Mouse (Mus musculus): ENCODE data around the gene Ruvbl2.
"Not testable (repeated sequence)": the region's sequence is repeated elsewhere in the genome, so short reads cannot be mapped to it uniquely, and the experiment has no call there.

Ruvbl2 gene

DNA sequence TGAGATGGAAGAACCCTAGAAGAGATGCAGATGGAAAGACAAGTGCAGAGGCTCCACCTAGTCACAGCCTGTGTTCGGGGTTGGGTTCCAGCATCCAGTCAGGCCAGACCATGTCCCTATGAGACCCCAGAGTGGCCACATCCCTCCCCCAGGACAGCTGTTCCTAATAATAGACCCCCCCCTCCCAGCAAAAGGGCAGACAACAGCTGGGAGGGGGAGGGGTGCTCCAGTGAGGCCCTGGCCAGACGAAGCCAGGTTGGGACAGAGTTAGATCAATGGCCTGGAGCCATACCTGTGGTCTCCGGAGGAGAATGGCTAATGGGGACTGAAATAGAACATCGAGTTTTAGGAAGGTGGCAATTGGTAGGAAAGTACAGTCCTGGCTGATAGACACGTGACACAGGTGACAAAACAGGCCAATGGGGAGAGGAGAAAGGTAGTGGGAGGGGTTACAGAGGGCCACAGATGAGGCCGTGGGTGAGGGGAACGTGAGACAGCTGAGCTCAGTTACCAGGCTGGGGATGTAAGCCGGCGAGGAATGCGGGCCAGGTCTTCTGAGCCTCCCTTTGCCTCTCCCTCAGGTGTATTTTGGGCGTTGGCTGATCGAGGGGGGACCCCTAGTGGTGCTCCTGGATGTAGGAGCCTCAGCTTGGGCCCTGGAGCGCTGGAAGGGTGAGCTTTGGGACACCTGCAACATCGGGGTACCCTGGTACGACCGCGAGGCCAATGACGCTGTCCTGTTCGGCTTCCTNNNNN, at the start of gene Ruvbl2:
Ruvbl2 (minus strand) TSS at position 576 of the 756 bp plus-strand sequence.
- DNase-seq (ENCODE audit: low read depth, low spot score), result peak; percentile 66

DNA sequence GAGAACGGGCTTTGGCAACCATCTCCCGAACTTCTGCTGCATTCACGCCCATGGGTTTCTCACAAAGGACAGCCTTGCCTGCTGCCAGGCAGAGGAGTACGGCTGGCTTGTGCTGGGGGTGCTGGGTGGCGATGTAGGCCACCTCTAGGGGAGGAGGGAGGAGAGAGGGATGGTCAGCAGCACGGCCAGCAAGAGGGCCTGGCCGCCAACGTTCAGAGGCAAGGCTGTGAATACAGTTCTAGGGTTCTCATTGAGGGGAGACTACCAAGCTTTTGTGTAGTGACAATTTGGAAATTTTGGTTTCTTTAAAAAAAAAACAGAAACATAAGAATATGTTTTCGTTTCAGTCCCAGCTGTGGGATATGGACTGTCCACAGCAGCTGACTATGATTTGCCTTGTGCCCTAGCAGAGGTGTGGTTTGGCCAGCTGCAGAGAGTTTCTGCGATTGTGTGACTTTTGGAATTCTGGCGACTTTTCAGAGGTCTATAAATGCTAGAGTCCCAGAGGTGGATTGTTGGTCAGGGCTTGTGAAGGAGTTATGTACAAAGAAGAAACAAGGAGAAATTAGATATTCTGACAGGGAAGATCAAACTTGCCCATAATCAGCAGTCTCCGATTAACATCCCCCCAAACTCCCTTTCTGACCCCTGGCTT, 49.0 kb upstream of the Ruvbl2 start, which contains the start of gene Gm45808:
Gm45808 (minus strand) TSS at position 51 of the 655 bp plus-strand sequence.
- DNase-seq (ENCODE audit: low read depth, low spot score), result no peak

DNA sequence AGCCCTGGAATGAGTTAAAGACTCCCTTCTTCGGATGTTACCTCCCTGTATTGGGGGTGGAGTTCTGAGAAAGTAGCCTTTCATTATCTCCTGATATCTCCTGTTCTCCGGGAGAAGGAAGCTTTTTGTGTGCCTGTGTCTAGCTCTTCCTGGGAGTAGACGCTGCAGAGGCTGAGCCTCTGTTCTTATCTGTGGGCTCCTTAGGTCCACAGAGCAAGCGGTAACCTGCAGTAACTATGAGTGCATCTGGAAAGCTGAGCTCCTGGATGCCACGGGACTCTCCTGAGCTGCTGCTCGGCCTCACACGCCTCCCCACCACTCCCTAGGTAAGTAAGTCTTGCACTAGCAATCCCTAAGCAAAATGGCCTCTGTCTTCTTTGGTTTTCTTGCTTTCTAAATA, 48.3 kb upstream of the Ruvbl2 start:
- no peak for DNase-seq (ENCODE audit: low read depth, low spot score)

DNA sequence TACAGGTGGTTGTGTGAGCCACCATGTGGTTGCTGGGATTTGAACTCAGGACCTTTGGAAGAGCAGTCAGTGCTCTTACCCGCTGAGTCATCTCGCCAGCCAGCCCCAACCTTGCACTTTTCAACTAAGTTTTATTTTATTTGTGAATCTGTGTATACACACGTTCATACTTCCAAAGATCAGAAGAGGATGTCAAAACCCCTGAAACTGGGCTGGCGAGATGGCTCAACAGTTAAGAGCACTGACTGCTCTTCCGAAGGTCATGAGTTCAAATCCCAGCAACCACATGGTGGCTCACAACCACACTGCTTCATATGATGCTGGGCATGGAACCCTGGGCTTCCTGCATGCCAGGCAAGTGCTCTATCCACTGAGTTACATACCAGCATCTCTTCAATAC, 47.1 kb upstream of the Ruvbl2 start:
- DNase-seq (ENCODE audit: low read depth, low spot score), result not testable (repeated sequence)

DNA sequence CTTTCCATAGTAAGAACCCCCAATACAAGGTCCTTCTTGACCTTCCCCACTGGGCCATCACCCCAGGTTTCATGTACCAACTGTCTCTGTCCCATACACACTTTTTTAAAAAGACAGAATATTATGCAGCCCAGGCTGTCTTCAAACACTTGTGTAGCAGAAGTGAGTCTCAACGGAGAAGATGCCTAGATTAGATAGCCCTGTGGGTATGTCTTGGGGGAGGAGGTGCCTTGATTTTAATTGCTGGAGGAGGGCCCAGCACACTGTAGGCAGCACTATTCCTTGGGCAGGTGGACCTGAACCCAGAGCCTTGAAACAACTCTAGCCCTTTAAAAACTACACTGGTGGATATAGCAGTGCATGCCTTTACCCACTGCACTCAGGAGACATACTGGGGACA, 44.3 kb upstream of the Ruvbl2 start:
- DNase-seq (ENCODE audit: low read depth, low spot score), result no peak

DNA sequence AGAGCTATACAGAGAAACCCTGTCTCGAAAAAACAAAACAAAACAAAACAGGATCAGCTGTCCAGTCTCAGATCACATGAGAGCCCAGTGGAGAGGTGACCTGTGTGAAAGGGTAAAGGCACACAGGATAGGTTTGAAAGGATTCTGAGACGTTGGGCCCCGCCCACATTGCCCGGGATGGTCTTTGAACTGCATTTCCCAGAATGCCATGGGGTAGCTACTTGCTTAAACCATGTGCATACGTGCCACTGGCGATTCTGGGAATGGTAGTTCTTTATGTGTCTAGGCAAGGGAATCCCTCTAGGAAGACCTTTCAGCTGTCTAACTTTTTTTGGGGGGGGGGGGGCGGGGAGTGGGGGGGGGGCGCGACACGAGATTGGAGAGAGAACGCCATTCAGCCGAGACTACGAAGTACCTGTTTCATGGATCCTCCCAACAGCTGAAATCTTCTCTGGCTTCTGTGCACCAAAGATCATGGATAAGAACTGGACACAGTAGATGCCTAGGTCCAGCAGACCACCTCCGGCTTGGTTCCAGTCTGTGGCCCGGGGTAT, 43.6 kb upstream of the Ruvbl2 start, which contains the start of gene Tulp2:
Tulp2 (plus strand) TSS at position 504 of the 554 bp plus-strand sequence.
- DNase-seq (ENCODE audit: low read depth, low spot score), result peak; percentile 84

DNA sequence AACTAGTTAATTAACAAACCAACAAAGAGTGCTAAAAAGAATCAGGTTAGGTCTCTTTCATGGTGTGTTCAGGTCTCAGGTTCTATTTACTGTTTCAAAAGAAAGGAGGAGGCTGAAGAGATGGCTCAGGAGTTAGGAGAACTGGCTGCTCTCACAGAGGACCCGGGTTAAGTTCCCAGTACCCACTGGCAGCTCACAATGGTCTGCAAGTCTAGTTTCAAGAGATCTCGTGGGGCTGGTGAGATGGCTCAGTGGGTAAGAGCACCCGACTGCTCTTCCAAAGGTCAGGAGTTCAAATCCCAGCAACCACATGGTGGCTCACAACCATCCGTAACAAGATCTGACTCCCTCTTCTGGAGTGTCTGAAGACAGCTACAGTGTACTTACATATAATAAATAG, 42.4 kb upstream of the Ruvbl2 start:
- not testable (repeated sequence) for DNase-seq (ENCODE audit: low read depth, low spot score)

DNA sequence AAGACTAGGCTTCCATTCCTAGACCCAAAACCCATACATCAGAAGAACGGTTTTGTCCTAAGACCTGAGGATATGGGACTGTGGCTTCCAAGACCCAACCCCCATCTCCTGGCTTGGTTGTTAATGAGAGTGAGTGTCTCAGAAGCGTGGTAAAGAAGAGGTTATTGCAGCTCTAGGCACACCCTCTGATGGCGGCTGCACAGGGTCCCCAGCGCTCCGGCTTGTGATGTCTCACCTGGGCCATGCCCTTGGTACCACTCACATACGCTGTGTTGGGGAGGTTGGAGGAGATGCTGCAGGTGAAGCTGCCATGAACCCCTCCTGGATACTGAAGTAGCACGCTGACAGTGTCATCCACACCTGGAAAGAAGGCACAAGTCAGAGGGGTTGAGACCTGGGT, 40.9 kb upstream of the Ruvbl2 start:
- no peak for DNase-seq (ENCODE audit: low read depth, low spot score)

DNA sequence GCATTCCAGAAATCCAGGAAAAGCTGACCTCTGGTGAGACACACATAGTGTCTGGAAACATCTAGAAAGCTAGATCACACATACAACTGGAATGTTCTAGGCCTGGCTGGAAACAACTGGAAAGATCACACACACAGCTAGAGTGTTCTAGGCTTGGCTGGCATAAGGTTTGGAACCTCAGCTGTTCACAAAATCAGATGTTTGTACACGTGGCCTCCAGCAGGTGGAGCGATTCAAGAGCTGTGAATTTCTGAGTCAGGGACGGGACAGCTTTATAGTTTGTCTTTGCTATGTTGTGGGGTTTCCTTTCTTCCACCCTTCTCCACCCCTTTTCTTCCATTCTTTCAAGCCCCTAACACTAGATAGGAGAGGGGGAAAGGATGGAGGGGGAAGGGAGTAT, 39.1 kb upstream of the Ruvbl2 start:
- peak; percentile 88 for DNase-seq (ENCODE audit: low read depth, low spot score)

DNA sequence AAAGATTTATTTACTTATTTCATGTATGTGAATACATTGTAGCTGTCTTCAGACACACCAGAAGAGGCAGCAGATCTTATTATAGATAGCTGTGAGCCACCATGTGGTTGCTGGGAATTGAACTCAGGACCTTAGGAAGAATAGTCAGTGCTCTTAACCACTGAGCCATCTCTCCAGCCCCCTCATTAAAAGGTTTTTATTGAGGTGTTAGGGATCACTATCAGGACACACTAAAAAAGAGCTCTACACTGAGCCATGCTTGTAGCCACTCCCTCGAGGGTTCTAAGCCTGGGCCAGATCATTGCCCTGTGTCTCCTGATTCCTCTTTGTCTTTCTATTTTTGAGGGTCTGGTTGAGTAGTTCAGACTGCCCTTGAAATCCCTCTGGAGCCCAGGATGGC, 38.6 kb upstream of the Ruvbl2 start:
- DNase-seq (ENCODE audit: low read depth, low spot score), result no peak

DNA sequence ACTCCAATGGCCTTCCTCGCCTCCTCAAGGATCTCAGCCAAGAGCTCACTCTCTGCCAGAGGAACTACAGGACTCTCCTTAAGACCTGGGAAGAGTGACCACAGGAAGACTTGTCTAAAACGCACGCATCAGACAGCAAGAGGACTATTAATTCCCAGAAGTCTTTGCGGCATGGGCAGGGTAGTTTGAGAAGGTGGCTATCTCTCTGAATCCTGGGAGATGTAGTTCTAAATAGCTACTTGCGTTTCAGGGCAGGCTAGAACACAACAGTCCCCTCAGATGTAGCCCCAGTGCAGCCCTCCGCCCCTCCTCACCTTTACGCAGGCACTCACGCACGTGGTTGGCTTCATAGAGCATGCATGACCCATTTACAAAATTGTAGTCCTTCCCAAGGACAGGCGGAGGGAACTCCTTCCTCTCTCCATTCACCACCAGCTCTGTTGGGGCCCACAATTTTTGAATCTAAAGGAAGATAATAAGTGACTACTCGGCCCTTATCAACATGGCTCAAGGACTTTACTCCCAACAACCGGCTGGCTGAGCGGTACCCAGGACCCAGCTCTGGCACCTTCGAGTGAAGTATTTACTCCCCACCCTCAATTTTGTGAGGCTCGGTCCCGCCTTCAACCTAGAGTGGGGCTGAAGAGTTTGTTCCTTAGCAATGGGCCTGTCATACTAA, 37.5 kb upstream of the Ruvbl2 start:
- DNase-seq (ENCODE audit: low read depth, low spot score), result peak; percentile 82

DNA sequence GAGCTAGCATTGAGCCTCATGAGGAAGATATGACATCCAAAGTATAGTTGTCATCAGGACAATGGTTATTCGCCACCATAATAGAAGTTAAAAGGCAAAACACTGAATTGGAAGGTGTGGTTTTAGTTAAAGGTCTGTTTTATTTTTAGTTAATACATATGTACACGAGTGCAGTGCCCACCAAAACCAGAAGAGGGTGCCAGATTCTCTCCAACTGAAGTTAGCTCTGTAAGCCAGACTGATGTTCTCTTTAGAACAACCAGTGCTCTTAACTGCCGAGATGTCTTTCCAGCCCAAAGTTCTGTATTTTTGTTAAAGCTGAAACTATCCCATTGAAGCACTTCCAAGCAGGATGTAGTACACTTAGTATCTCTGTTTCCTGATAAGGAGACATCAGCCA, 33.0 kb upstream of the Ruvbl2 start:
- peak; percentile 90 for DNase-seq (ENCODE audit: low read depth, low spot score)

DNA sequence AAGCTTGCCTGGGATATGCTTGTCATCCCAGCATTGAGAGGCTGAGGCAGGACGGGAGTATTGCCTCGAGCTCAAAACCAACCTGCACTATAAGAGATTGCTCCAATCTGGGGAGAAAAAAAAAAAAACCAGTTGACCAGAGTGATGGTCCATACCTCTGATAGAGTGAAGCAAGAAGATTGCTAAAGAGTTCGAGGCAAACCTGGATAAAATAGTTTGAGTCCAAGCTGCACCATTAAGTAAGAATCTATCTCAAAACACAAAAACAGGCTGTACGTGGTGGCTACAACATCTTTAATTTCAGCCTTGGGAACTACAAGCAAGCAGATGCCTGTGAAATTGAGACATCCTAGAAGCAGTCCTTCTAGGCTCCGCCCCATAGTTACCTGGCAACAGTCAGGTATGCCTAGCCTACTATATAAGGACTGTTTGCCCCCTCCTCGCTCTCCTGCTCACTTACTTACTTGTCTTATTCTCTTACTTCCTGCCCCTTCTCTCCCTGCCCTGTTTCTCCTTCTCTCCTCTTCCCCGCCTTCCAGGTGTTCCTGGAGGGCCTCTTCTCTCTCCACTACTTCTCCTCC, 29.3 kb upstream of the Ruvbl2 start:
- DNase-seq (ENCODE audit: low read depth, low spot score), result no peak

DNA sequence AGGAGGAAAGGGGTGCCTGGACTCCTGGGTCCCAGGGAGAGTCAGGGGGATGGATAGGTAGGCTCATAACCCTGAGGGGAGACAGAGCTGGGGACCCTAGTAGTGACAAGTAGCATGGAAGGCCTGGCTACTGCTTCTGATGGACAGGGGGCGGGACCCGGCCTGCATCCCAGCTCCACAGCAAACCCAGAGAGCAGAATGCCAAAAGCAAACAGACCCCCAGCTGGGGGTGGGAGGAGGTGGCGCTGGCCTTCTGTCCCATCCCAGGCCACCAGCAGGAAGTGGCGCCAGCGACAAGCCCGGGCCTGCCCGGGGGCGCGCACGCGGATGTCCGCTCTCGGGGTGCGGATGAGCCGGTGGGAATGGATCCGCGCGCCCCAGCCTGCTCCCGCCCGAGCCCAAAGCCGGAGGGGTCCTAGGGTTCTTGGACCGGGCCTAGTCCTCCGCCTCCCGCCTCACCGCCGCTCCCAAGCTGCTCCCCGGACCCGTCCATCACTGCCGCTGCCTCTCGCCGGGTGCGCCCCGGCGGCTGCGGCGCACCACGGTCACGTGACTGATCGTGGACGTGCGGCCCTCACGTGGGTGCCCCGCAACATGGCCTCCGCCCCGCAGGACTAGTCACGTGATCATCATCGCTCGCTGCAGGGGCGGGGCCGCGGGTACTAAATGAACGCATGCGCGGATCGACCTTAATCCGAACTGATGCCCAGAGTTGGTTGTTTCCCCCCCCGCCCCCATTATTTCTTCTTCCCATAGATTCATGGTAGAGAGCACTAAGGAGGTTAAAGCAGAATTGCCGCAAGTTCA, 28.6 kb upstream of the Ruvbl2 start, which contains the start of gene Bax:
Bax (minus strand) TSS at position 616 of the 807 bp plus-strand sequence.
- peak; percentile 98 for DNase-seq (ENCODE audit: low read depth, low spot score)

DNA sequence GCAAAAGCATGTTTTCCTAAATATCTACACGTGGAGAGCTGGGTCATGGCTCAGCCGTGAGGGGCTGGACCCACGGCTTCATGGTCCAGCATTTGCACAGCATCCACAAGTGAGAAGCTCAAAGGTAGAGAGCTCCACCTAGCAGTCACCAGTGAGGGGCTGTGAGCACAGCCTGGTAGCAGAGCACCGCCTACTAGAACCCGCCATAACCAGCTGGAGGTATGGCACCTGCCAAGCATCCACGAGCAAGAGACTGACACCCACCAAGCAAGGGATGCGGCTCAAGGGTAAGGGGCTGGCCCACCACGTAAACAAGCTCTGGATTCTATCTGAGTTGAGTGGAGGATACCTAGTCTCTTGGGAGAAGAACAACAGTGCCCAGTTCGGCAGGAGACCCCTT, 27.7 kb upstream of the Ruvbl2 start:
- peak; percentile 46 for DNase-seq (ENCODE audit: low read depth, low spot score)

DNA sequence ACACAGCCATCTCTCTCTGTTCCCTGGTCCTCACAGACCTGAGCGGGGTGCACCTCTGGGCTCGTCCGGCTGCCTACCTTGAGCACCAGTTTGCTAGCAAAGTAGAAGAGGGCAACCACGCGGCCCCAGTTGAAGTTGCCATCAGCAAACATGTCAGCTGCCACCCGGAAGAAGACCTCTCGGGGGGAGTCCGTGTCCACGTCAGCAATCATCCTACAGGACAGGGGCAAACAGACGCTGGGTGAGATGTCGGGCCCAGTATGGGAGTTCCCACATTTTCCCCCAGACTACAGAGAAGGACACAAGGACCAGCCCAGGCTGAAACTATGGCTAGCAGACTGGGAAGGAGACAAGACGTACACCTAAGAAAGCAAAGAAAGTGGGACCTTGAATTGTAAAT, 27.2 kb upstream of the Ruvbl2 start:
- no peak for DNase-seq (ENCODE audit: low read depth, low spot score)

DNA sequence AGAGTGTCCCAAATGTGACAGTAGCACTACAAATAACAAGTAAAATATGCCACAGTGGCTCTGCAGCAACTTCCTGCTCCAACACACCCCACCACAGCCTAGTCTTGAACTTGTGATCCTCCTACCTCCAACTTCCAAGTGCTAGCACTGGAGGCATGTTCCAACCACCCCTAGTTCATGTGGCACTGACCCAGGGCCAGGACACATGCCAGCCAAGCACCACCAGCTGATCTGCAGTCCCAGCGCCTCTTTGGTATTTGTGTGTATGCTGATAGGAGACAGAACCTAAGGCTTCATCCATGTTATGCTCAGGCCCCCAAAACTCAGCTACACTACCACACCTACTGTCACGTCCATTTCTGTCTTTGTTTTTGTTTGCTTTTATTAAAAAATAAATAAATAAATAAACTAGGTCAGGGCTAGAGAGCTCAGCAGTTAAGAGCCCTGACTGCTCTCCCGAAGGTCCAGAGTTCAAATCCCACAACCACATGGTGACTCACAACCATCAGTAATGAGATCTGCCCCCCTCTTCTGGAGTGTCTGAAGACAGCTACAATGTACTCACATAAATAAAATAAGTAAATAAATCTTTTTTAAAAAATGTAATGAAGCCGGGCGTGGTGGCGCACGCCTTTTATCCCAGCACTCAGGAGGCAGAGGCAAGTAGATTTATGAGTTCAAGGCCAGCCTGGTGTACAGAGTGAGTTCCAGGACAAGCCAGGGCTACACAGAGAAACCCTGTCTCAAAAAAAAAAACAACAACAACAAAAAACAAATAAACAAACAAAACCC, 26.3 kb upstream of the Ruvbl2 start:
- no peak for DNase-seq (ENCODE audit: low read depth, low spot score)

DNA sequence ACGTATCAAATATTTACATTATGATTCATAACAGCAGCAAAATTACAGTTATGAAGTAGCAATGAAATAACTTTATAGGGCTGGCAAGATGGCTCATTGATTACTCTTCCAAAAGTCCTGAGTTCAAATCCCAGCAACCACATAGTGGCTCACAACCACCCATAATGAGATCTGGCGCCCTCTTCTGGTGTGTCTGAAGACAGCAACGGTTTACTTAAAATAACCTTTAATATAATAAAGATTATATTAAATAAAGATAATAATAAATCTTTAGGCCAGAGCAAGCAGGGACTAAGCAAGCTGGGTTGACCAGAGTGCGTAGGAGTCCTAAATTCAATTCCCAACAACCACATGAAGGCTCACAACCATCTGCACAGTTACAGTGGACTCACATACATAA, 25.0 kb upstream of the Ruvbl2 start:
- DNase-seq (ENCODE audit: low read depth, low spot score), result not testable (repeated sequence)

DNA sequence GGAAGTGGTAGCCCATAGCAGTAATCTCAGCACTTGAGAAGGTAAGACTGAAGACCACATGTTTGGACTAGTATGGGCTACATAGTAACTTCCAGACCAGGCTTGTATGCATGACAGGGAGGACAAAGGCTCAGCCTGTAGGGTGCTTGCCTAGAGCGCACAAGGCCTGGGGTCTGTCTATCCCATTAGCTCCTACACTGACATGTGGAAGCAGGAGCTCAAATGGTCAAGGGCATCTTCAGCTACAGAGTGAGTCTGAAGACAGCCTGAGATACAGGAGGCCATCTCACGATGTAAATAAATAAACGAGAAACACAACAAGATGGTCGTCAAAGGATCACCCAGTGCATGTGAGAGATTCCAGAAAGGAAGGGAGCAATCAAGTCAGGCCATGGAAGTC, 24.4 kb upstream of the Ruvbl2 start:
- DNase-seq (ENCODE audit: low read depth, low spot score), result no peak

DNA sequence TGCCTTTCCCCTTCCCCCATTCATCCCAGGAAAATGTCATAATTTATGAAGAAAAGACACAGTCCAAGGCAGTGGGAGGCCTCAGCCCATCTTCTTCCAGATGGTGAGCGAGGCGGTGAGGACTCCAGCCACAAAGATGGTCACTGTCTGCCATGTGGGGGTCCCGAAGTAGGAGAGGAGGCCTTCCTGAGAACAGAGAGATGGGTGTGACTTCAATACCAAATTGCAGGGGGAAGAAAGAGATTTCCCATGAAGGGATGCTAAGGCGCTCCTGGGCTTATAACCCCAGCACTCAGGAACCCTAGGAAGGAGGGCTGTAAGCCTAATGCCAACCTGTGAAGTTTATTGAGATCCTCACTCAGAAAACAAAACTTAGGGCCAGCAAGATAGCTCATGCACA, 23.9 kb upstream of the Ruvbl2 start:
- DNase-seq (ENCODE audit: low read depth, low spot score), result no peak
